Mouse (Mus musculus) hindbrain, embryonic 11.5 days (tissue): ENCODE data around the gene Olfr1056. TPM values are rescaled to one million over a fixed set of nuclear protein-coding genes. Genes with fewer than 3 reads are reported as not detected.
"Not testable (repeated sequence)": the region's sequence is repeated elsewhere in the genome, so short reads cannot be mapped to it uniquely, and the experiment has no call there.

Experiments used
- ATAC-seq: fragments of 200-750 bp; cut with Nextera tagmentation; 2 replicates; pipeline ENCODE4 v1.8.0; 2017; ENCODE audit warnings: mild to moderate bottlenecking, moderate TSS enrichment, moderate library complexity; ENCODE audit not compliant: low FRiP score
- DNase-seq: peaks from one replicate; pipeline ENCODE4 v3.0.0-alpha.2; 2015; ENCODE audit warnings: low spot score
- H3K27ac ChIP-seq: fragments of 300-500 bp; sonication (generic); 2 replicates; pipeline ENCODE4 v1.5.1; 2014; ENCODE audit warnings: mild to moderate bottlenecking, low read depth, low read length
- H3K27me3 ChIP-seq: fragments of 300-500 bp; sonication (generic); 2 replicates; pipeline ENCODE4 v1.6.1; 2014; ENCODE audit warnings: mild to moderate bottlenecking, low read length, moderate library complexity, mixed read lengths; ENCODE audit not compliant: control insufficient read depth, insufficient read depth
- H3K36me3 ChIP-seq: fragments of 300-500 bp; sonication (generic); 2 replicates; pipeline ENCODE4 v1.6.1; 2014; ENCODE audit warnings: mild to moderate bottlenecking, low read length, moderate library complexity, mixed read lengths; ENCODE audit not compliant: control insufficient read depth, insufficient read depth
- H3K4me1 ChIP-seq: fragments of 300-500 bp; sonication (generic); replicated peaks from 2 replicates; pipeline ENCODE4 v1.6.1; 2014; ENCODE audit warnings: low read length, mixed read lengths; ENCODE audit not compliant: control insufficient read depth, insufficient read depth
- H3K4me2 ChIP-seq: fragments of 300-500 bp; sonication (generic); replicated peaks from 2 replicates; pipeline ENCODE4 v1.6.1; 2014; ENCODE audit warnings: mild to moderate bottlenecking, low read depth, low read length
- H3K4me3 ChIP-seq: fragments of 300-500 bp; sonication (generic); 2 replicates; pipeline ENCODE4 v1.5.1; 2014; ENCODE audit warnings: low read depth, low read length
- H3K9ac ChIP-seq: fragments of 300-500 bp; sonication (generic); 2 replicates; pipeline ENCODE4 v1.6.1; 2014; ENCODE audit warnings: low read depth, low read length
- H3K9me3 ChIP-seq: fragments of 300-500 bp; sonication (generic); 2 replicates; pipeline ENCODE4 v1.6.1; 2016; ENCODE audit warnings: low read length; ENCODE audit not compliant: control insufficient read depth
- WGBS: fragments of 180-500 bp; shearing (Covaris S2); extraction: QIAGEN DNeasy Blood & Tissue Kit; methylation state at CpG from one replicate; pipeline ENCODE4 v1.1.7; 2014; 5-methylcytosine and 5-hydroxymethylcytosine counted together
- polyA plus RNA-seq: library from polyadenylated mRNA; unstranded; fragments of >200 nt; fragmentation: Nextera tagmentation; extraction: Ambion mirVana; gene quantifications from 2 replicates; pipeline ENCODE4 v1.2.1, GENCODE M21; 2014

The Olfr1056 gene
- not detected in 2 replicates for polyA plus RNA-seq

DNA sequence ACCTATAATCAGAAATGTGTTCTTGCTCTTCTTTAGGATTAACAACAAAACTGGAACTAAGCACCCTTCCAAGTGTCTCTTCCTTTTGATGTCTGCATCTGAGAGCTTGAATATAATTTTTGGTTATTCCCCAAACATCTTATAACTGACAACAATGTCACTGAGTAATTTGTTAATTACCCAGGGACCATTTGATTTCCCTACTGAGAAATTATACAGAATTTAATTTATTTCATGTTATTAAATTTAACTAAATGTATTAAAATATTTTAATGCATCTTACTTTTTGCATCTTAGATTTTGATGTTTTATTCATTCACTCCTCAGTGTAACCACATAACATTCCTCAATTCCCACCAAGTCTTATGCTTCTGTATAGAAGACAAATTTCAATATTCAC is at the start of gene Olfr1056:
TSS of gene Olfr1056 (minus strand) at position 101 of the 400 bp plus-strand sequence.
- no peak for ATAC-seq
- Histone ChIP-seq H3K27me3 (no peaks in the 10 kb centered on the region), H3K4me3 (no peak within 1 kb of the TSS), H3K9ac (no peak within 1 kb of the TSS), H3K27ac (no peak within 1 kb of the TSS), H3K36me3 (no peaks in the 10 kb centered on the region), H3K4me1 (no peaks in the 10 kb centered on the region), H3K9me3 (no peaks in the 10 kb centered on the region), H3K4me2 (no peak within 1 kb of the TSS)
- no peak for DNase-seq

GRCm38 (mm10) chr2:86395114-86395513 is 32.8 kb upstream of the Olfr1056 start:
- ATAC-seq (peak; percentile 27; the same call in 1 of the 2 replicates), DNase-seq (no peak)
- no peak overlapping the region for H3K27ac ChIP-seq
- H3K9ac ChIP-seq, result no peak overlapping the region
- H3K36me3 ChIP-seq, result no peaks in the 10 kb centered on the region
- no peak overlapping the region for H3K4me2 ChIP-seq
- H3K9me3 ChIP-seq, result no peaks in the 10 kb centered on the region
- WGBS, result 89% methylated on average over 2 of the region's 2 CpGs
- no peak overlapping the region for H3K4me3 ChIP-seq
- H3K4me1 ChIP-seq, result no peaks in the 10 kb centered on the region
- H3K27me3 ChIP-seq, result no peaks in the 10 kb centered on the region

- ATAC-seq, H3K9ac ChIP-seq, H3K9me3 ChIP-seq, H3K27ac ChIP-seq, H3K4me2 ChIP-seq, DNase-seq, H3K4me1 ChIP-seq, H3K36me3 ChIP-seq, H3K27me3 ChIP-seq, H3K4me3 ChIP-seq: not testable (repeated sequence)
These were observed 26.2 kb upstream of the Olfr1056 start, which contains the start of gene Olfr1058 for GRCm38 (mm10) chr2:86388461-86388860. Gene Olfr1058, minus strand, starts transcription at chr2:86388561.

DNA sequence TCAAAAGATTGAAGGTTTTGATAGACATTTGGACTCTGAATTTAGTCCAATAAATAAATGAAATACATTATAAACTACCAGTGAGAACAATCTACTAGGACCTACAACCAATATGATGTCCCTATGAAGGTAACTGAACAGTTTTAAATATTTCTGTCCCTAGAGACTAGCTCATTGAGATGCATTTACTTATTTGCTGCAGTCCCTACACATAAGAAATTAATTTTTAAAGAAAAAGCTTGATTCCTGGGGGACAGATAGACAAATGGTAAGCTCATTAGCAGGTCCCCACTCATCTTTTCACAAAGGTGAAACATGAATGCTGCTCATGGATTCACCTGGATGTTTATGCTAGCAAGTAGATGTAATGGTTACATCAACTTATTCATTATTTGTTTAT is 16.0 kb upstream of the Olfr1056 start, which contains the start of gene Olfr1057:
TSS of gene Olfr1057 (minus strand) at position 101 of the 400 bp plus-strand sequence.
- Histone ChIP-seq H3K4me2 (no peak within 1 kb of the TSS), H3K9me3 (no peaks in the 10 kb centered on the region), H3K4me1 (no peaks in the 10 kb centered on the region), H3K4me3 (no peak within 1 kb of the TSS), H3K27ac (no peak within 1 kb of the TSS), H3K36me3 (no peaks in the 10 kb centered on the region), H3K27me3 (no peaks in the 10 kb centered on the region), H3K9ac (no peak within 1 kb of the TSS)
- DNase-seq (no peak), ATAC-seq (no peak)

- H3K4me3 ChIP-seq, DNase-seq, ATAC-seq, H3K9ac ChIP-seq, H3K36me3 ChIP-seq, H3K4me2 ChIP-seq, H3K27me3 ChIP-seq, H3K27ac ChIP-seq, H3K4me1 ChIP-seq, H3K9me3 ChIP-seq: not testable (repeated sequence)
- WGBS, result 80% methylated on average over 1 of the region's 6 CpGs
These were observed 4.1 kb upstream of the Olfr1056 start for GRCm38 (mm10) chr2:86366342-86366741.

DNA sequence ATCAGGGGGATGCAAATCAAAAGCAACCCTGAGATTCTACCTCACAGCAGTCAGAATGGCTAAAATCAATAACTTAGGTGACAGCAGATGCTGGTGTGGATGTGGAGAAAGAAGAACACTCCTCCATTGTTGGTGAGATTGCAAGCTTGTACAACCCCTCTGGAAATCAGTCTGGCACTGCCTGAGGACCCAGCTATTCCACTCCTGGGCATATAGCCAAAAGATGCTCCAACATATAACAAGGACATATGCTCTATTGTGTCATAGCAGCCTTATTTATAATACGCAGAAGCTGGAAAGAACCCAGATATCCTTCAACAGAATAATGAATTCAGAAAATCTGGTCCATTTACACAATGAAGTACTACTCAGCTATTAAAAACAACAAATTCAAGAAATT is 10.5 kb downstream of the Olfr1056 start:
- H3K9ac ChIP-seq, H3K27me3 ChIP-seq, H3K4me3 ChIP-seq, ATAC-seq, H3K36me3 ChIP-seq, H3K4me1 ChIP-seq, DNase-seq, H3K4me2 ChIP-seq, H3K9me3 ChIP-seq, H3K27ac ChIP-seq: not testable (repeated sequence)
- 100% methylated on average over 1 of the region's 1 CpGs for WGBS

GRCm38 (mm10) chr2:86350184-86350583 is 12.1 kb downstream of the Olfr1056 start, which contains the start of gene Olfr1055:
Gene Olfr1055, minus strand, starts transcription at chr2:86350284.
- Histone ChIP-seq H3K9me3 (no peaks in the 10 kb centered on the region), H3K27ac (no peak within 1 kb of the TSS), H3K4me2 (no peak within 1 kb of the TSS), H3K4me1 (no peaks in the 10 kb centered on the region), H3K9ac (no peak within 1 kb of the TSS), H3K36me3 (no peaks in the 10 kb centered on the region), H3K4me3 (no peak within 1 kb of the TSS), H3K27me3 (no peaks in the 10 kb centered on the region)
- ATAC-seq, result no peak
- 91% methylated on average over 5 of the region's 5 CpGs for whole genome bisulfite sequencing
- DNase-seq, result no peak

GRCm38 (mm10) chr2:86335333-86335732 is 26.9 kb downstream of the Olfr1056 start, which contains the start of gene Olfr1054:
Gene Olfr1054, minus strand, starts transcription at chr2:86335433.
- Histone ChIP-seq H3K9ac (no peak within 1 kb of the TSS), H3K4me1 (no peaks in the 10 kb centered on the region)

DNA sequence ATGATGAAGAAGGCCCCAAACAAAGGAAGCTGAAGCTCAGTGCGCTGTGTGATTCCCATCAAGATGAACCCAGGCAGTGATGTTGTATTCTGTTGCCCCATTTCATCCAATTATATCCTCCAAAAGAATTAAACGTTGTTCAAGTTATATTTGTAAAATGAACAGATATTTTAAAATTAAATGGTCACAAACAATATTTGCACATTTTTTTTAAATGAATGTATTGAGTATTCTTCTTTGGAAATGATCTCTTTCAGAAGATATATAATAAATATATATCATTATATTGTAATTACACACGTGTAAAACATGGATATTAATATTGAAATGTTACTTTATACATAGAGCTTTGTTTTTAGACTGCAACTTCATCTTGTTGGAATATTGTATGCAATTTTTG is 47.1 kb downstream of the Olfr1056 start, which contains the start of gene Olfr1053:
TSS of gene Olfr1053 (minus strand) at position 101 of the 400 bp plus-strand sequence.
- no peak within 1 kb of the TSS for H3K4me3 ChIP-seq
- 65% methylated on average over 3 of the region's 3 CpGs for WGBS
- no peaks in the 10 kb centered on the region for H3K36me3 ChIP-seq
- no peaks in the 10 kb centered on the region for H3K4me1 ChIP-seq
- no peak for ATAC-seq
- H3K9ac ChIP-seq, result no peak within 1 kb of the TSS
- no peaks in the 10 kb centered on the region for H3K9me3 ChIP-seq
- H3K4me2 ChIP-seq, result no peak within 1 kb of the TSS
- no peak within 1 kb of the TSS for H3K27ac ChIP-seq
- DNase-seq, result no peak
- H3K27me3 ChIP-seq, result no peaks in the 10 kb centered on the region

More at GRCm38 (mm10) chr2:86335333-86335732, 26.9 kb downstream of the Olfr1056 start, which contains the start of gene Olfr1054:
- H3K4me3 ChIP-seq, result no peak within 1 kb of the TSS
- ATAC-seq, result no peak
- no peak within 1 kb of the TSS for H3K27ac ChIP-seq
- H3K4me2 ChIP-seq, result no peak within 1 kb of the TSS
- no peaks in the 10 kb centered on the region for H3K27me3 ChIP-seq
- DNase-seq, result no peak
- 95% methylated on average over 3 of the region's 3 CpGs for WGBS
- no peaks in the 10 kb centered on the region for H3K36me3 ChIP-seq
- H3K9me3 ChIP-seq, result no peaks in the 10 kb centered on the region
